ENCODE assay signal across 9 mouse cellular contexts in the genomic region with DNA sequence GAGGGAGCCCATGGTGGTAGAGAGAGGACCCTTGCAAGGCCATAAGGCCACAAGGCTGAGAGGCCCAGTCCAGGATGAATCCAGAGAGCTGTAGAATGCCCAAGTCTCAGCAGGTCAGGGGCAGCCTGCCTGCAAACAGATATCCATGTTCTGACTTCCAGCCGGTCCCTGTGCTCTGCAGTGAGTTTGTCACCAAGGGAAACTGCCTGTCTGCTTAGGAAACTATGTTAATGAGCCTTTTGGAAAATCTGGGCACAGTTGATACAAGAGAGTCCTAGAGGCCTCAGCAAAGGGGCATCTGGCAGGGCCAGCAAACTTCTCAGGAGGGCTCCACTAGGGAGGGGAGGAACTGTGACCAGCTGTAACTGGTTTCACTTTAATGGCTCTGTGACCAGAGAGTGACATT.
A peak's percentile ranks its signal among the peaks of the same experiment; 100 is the strongest.
DNase-seq lines count a peak whose midpoint lies in the region; ATAC-seq and TF ChIP-seq lines count a peak whose summit lies in the region.
"Had no signal": no experiment of that assay in that cellular context is flagged by ENCODE, and none has a peak within 500 bp of the region (broad histone marks: within the 10 kb centered on the region; RNA-seq: fewer than 3 reads in every experiment).

No protein-coding gene starts in this region.

- no peak for TF ChIP-seq POLR2A in brain, embryonic 14.5 days (IDR thresholded peaks at IDR 0.05; ENCODE audit: borderline replicate concordance, extremely low read depth, insufficient read depth, insufficient read length, poor library complexity, severe bottlenecking)

- no peaks in the 10 kb centered on the region for H3K36me3 ChIP-seq in forebrain, embryonic 13.5 days (ENCODE audit: poor library complexity, severe bottlenecking)
- H3K36me3 ChIP-seq in forebrain, embryonic 10.5 days (replicated peaks) = no peaks in the 10 kb centered on the region
- no peaks in the 10 kb centered on the region for H3K36me3 ChIP-seq in midbrain, embryonic 10.5 days
- H3K36me3 ChIP-seq: liver, embryonic 13.5 days had no signal

- H3K27me3 ChIP-seq in forebrain, embryonic 13.5 days = 0 out of 2 replicates have a peak, but pooled peaks cover 3% of the 10 kb centered on the region
- peaks cover 7% of the 10 kb centered on the region; the same call in 1 of the 2 replicates for H3K27me3 ChIP-seq in forebrain, embryonic 10.5 days (ENCODE audit: poor library complexity, severe bottlenecking)
- H3K27me3 ChIP-seq in midbrain, embryonic 10.5 days (ENCODE audit: low read depth, poor library complexity, severe bottlenecking) = peaks cover 4% of the 10 kb centered on the region; the same call in 1 of the 2 replicates
- H3K27me3 ChIP-seq: liver, embryonic 13.5 days had no signal

- peak overlapping the region; percentile 48; the same call in 1 of the 2 replicates for H3K27ac ChIP-seq in forebrain, embryonic 13.5 days
- H3K27ac ChIP-seq in forebrain, embryonic 10.5 days = no peak overlapping the region
- peak overlapping the region; percentile 30; the same call in 1 of the 2 replicates for H3K27ac ChIP-seq in midbrain, embryonic 10.5 days (replicated peaks)
- H3K27ac ChIP-seq: liver, embryonic 13.5 days had no signal

- ATAC-seq in forebrain, embryonic 13.5 days = peak; percentile 78

- TF ChIP-seq CTCF in brain, embryonic 14.5 days (IDR thresholded peaks at IDR 0.05; ENCODE audit: borderline replicate concordance, extremely low read depth, insufficient read depth, insufficient read length) = no peak

- no peak overlapping the region for H3K4me3 ChIP-seq in forebrain, embryonic 13.5 days
- H3K4me3 ChIP-seq in forebrain, embryonic 10.5 days = no peak overlapping the region
- H3K4me3 ChIP-seq in midbrain, embryonic 10.5 days = no peak overlapping the region
- H3K4me3 ChIP-seq: liver, embryonic 13.5 days had no signal

- H3K4me1 ChIP-seq in forebrain, embryonic 13.5 days = peaks cover 15% of the 10 kb centered on the region
- peaks cover 29% of the 10 kb centered on the region for H3K4me1 ChIP-seq in forebrain, embryonic 10.5 days
- H3K4me1 ChIP-seq in midbrain, embryonic 10.5 days = peaks cover 28% of the 10 kb centered on the region
- H3K4me1 ChIP-seq: liver, embryonic 13.5 days had no signal

- intact Hi-C loops in heart, postnatal 10 days (cut with DNase I) = no loop called here

- no peak overlapping the region for H3K4me2 ChIP-seq in forebrain, embryonic 13.5 days
- H3K4me2 ChIP-seq: liver, embryonic 13.5 days had no signal

- no peak for DNase-seq in forebrain, embryonic 10.5 days (ENCODE audit: extremely low spot score, low spot score)
- DNase-seq in brain, embryonic 14.5 days (ENCODE audit: low read depth) = peak; percentile 92
- DNase-seq in heart, postnatal 10 days = peak; percentile 75 to 79
- DNase-seq in midbrain, embryonic 10.5 days (ENCODE audit: low spot score) = no peak
- DNase-seq in urinary bladder, postnatal 25 days (ENCODE audit: low spot score) = no peak
- no peak for DNase-seq in spleen, postnatal 36 days (ENCODE audit: low spot score in 2 of 2)
- no peak for DNase-seq in adrenal gland, postnatal 10 days
- DNase-seq: liver, embryonic 13.5 days had no signal

- H3K9ac ChIP-seq in forebrain, embryonic 13.5 days = no peak overlapping the region
- H3K9ac ChIP-seq: liver, embryonic 13.5 days had no signal

- 37% methylated on average over 1 of the region's 1 CpGs for WGBS in forebrain, embryonic 13.5 days
- WGBS in forebrain, embryonic 10.5 days = 70% methylated on average over 1 of the region's 1 CpGs
- 67% methylated on average over 1 of the region's 1 CpGs for WGBS in midbrain, embryonic 10.5 days

- no peaks in the 10 kb centered on the region for H3K9me3 ChIP-seq in forebrain, embryonic 13.5 days (replicated peaks)
- no peaks in the 10 kb centered on the region for H3K9me3 ChIP-seq in forebrain, embryonic 10.5 days
- no peaks in the 10 kb centered on the region for H3K9me3 ChIP-seq in midbrain, embryonic 10.5 days (replicated peaks)
- H3K9me3 ChIP-seq: liver, embryonic 13.5 days had no signal

Comparison
In these comparisons a context has a peak if more than half of its experiments do, and no peak if none do; other contexts are left out.
1. DNase-seq: peak in brain, embryonic 14.5 days (single experiment) and heart, postnatal 10 days (2 of 2); none in forebrain, embryonic 10.5 days (single experiment), midbrain, embryonic 10.5 days (single experiment), urinary bladder, postnatal 25 days (single experiment), spleen, postnatal 36 days (0 of 2) and adrenal gland, postnatal 10 days (single experiment).